Mouse (Mus musculus) left cerebral cortex, postnatal 25 days (tissue): ENCODE results near the gene Myo18a. TPM values are rescaled to one million over a fixed set of nuclear protein-coding genes. Genes with fewer than 3 reads are reported as not detected.

Experiments used
- DNase-seq, 2 experiments: peaks; one replicate each; pipeline ENCODE4 v3.0.0; 2022; ENCODE audit warnings: low spot score in 2 of 2, mixed read lengths in 1 of 2
- intact Hi-C: fragments of 180-260 bp; cut with DNase I; formaldehyde crosslinking; loops from one replicate; pipeline ENCODE4 v1.15.1; 2025
- total RNA-seq, 2 experiments: library from RNA; stranded (reverse); gene quantifications; 2 replicates each; pipeline ENCODE4 v1.2.3; 2021

The Myo18a gene
- total RNA-seq, 2 experiments from 2014 or later, result 156 to 157 TPM

GRCm38 (mm10) chr11:77885246-77885575 lies 122.2 kb downstream of the Myo18a start:
- intact Hi-C loops, result no loop called here
- no peak for DNase-seq

DNA sequence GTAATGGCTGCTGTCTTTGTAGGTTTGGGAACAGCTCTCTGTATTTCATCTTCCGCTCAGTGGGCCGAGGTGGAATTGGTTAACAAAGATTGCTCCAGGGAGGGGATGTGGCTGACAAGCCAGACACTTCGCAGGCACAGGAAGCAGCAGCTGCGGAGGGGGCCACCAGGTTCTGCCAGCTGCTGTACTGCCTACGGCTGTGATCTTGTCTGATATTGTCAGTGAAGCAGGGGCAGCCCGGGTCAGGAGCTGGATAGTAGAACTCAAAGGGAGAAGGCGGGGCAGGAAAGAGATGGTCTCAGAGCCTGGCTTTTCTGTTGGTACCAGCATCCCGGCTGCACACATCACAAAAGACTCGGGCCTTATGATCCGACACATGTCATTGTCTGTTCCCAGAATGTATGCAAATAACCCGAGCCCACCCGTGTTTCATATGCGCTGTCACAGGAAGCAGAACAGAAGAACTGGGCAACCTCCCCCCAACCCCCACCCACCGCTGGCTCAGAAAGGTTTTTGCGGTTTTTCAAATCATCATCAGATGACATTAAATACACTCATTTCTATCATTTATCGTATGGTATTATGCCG lies 124.4 kb downstream of the Myo18a start:
- intact Hi-C loops, result no loop called here
- DNase-seq, result peak in 1 of 2 experiments; percentile 64

DNA sequence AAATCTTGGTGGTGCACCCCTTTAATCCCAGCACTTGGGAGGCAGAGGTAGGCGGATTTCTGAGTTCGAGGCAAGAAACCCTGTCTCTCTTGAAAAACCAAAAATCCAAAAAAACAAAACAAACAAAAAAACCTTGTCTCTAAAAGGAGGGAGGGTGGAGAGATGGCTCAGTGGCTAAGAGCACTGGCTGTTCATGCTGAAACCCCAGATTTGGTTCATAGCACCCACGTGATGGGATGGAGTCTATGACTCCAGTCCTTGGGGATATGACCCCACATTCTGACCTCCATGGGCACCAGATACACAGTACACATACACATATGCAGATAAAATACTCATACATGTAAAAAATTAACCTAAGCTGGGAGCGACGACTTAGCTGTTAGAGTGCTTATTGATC lies 125.8 kb downstream of the Myo18a start:
- DNase-seq, result no peak
- intact Hi-C loops, result no loop called here

DNA sequence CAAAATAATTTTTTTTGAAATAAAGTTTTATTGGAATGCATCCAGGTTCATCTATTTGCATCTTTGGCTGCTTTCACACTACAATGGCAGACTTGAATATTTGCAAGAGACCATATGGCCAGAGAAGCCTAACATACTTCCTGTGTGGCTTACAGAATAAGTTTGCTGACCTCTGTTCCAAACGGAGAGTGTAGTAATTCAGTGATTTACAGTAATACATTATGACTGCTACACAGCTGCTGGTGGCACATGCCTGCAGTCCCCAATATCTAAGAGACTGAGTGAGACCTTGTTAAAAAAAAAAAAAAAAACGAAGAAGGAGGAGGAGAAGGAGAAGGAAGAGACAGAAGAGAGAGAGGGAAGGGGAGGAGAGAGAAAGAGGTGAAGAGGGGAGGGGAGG lies 126.4 kb downstream of the Myo18a start:
- intact Hi-C loops, result no loop called here
- DNase-seq, result no peak

DNA sequence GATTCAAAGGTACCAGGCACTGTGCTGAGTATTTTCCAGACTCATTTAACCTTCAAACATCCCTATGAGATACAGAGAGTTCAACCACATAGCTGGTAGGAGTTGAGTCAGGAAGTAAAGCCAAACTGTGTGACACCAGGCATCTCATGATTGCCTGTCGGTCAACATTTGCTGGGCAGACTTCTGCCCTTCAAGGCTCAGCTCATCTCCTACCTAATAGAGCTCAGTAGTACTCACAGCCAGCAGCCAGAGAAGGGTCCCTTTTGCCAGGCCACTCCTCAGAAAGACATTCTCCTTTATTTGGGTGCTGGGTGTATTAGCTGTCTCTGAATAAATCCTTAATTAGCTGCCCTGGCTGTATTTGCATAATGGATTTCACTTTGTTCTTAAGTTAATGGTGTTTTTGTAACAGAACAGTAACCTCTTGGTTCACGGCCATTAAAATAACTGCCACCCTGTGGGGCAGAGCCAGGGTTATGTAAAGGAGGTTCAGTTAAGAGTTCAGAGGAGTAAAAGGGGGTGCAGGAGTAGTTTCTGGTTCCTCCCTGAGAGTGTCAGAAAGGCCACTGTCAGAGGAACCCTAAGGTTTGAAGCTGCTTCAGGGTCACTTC lies 127.7 kb downstream of the Myo18a start:
- intact Hi-C loops, result no loop called here

DNA sequence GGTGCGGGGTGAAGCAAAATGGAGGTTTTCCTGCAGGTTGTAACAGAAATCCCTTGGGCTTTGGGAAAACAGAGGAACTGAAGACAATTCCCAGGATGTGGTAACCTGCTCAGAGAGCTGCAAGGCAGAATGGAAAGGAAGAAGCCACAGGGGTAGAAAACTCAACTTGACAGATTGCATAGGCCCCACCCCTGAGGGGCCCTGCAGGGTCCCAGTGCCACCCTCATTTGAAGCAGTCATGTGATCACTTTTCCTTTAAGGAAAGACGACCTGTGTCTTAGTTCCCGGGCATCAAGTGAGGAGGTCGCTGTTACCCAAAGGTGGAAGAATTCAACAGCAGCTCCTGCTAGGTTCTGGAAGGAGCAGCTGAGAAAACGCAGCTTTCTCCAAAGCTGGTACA lies 129.8 kb downstream of the Myo18a start:
- intact Hi-C loops, result no loop called here
- DNase-seq, result no peak

More for the DNA sequence above, 127.7 kb downstream of the Myo18a start:
- DNase-seq, result no peak

GRCm38 (mm10) chr11:77893283-77893682 lies 130.2 kb downstream of the Myo18a start:
- no peak for DNase-seq
- intact Hi-C loops, result no loop called here

DNA sequence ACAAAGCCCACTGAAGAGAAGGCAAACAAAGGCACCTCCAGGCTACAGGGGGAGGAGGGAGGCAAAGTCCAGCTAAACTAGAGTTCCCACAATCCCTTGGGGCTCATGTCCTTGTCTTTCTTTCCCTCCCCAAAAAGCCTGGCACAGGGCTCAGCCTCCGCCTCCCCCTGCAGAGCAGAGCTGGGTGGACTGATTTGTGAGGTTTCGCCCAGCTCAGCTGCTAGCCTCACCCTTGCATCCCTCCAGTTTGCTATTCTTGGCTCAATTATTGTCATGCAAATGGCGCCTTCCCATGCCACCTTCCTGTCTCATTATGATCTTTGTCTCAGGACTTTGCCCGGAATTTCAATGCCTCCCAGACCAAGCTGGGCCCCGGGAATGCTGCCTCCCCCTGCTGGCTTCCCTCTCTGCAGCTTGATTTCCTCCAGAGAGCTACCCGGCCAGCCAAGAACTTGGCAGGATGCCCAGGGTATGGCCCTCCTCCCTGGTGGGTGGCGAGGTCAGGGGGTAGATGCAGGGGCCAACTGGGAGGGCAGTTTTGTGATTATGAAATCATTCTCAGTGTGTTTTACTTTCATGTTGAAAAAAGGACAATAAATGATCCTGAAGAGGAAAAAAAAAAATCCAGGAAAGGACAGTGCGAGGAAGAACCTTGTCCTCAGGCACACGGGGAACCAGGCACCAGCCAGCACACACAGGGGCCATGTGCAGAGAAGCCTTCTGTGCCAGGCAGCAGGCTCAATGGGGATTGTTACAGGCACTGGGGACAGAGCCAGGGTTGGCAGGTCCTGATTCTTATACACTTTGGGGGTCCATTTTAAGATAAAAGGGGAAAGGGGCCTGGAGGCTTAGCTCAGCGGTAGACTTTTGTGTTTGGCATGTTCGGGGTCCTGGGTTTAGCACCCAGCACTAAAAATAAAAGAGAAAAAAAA lies 131.0 kb downstream of the Myo18a start, which contains the start of gene Pipox:
Pipox (minus strand) TSS at position 310 of the 932 bp plus-strand sequence.
- peak; percentile 74 to 77 for DNase-seq
- intact Hi-C loops, result loop anchor here (2.0 kb wide), 1 partner anchor 37 kb away; the partner anchor contains the start of gene Sez6

DNA sequence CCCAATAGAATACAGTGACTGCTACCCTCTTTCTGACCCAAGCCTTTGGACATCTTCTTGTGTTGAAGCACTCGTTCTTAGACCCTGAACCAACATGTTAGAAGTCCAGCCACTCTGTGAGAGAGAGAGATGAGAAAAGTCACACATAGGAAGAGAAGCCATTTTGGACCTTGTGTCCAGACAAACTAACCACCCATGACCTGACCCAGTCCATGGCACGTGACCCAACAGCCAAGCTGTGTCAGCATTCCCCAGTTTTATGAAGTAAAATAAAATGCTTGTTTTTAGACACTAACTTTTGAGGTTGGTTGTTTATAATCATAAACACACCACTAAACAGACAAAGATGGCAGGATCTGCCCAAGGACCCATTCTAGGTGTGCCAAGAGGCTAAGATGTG lies 131.9 kb downstream of the Myo18a start:
- no peak for DNase-seq
- intact Hi-C loops, result loop anchor here (2.0 kb wide), 1 partner anchor 36 kb away; the partner anchor contains the start of gene Sez6

DNA sequence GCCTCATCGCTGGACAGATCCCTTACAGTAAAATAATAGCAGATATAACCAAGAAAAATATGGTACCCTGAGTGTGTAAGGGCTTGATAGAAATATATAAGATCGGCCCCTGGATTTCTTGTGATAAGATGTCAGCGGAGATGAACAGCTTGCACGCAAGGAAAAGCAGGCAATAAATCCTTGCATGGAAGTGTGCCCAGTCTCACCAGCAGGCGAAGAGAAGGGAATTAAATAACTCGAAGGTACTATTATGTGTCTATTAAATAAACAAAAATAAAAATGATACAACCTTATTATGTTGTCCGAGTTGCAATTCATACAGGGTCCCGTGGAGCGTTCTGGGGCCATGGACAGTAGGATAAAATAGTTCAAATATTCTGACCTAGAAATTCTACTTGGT lies 133.0 kb downstream of the Myo18a start:
- DNase-seq, result no peak
- intact Hi-C loops, result no loop called here

GRCm38 (mm10) chr11:77896480-77896819 lies 133.4 kb downstream of the Myo18a start:
- DNase-seq, result no peak
- intact Hi-C loops, result no loop called here

DNA sequence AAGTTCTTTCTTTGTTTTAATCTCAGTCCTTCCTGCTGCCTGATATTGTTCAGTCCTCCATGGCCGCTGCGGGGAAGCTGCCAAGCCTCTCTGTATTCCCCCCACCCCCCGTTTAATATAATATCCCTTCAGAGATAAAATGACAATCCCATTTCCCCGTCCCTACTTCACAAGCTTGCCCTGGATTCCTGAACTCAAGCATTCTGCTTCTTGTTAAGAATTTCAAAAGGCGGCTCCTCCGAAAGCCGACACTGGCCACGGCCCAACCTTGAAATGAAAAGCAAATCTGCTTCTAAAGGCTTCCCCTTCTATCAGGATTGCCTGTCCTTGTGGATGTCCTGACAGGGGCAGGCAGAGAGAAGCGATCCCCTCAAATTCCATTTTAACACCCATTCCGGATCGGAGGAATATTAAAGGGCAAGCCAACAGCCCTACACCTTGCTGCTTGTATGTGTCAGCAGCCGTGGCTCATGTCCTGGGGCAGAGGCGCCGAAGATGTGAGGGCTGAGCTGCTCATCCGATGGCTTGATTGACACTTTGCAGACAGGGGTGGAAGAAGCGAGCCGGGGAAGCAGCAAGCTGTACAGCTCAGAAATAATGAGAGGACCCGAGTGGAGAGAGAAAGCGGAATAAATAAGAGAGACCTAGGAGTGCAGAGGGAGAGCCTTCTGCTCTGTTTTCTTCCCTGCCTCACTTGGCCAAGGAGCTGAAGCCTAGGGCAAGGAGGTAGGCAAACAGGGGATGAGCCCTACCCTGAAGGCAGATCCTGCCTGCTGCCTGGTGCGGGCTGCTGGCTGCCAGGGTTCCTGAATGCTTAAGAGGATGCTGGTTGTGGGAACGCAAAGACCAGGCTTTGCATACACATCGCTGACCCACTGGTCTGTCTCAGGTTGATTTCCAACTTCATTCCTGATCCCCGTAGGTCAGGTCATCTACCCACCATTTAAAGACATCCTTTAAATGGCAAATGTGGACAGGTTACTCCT lies 134.1 kb downstream of the Myo18a start:
- no peak for DNase-seq
- intact Hi-C loops, result no loop called here

- no peak for DNase-seq
- intact Hi-C loops, result loop anchor here (5.0 kb wide), 1 partner anchor 52 kb away; no protein-coding TSS in a partner anchor
Measured at GRCm38 (mm10) chr11:77900187-77900586, 137.1 kb downstream of the Myo18a start.

- DNase-seq, result no peak
- intact Hi-C loops, result loop anchor here (5.0 kb wide), 1 partner anchor 52 kb away; no protein-coding TSS in a partner anchor
Measured at GRCm38 (mm10) chr11:77900696-77901095, 137.7 kb downstream of the Myo18a start.

- intact Hi-C loops, result loop anchor here (5.0 kb wide), 1 partner anchor 51 kb away; no protein-coding TSS in a partner anchor
- no peak for DNase-seq
Measured at GRCm38 (mm10) chr11:77901366-77901765, 138.3 kb downstream of the Myo18a start.

DNA sequence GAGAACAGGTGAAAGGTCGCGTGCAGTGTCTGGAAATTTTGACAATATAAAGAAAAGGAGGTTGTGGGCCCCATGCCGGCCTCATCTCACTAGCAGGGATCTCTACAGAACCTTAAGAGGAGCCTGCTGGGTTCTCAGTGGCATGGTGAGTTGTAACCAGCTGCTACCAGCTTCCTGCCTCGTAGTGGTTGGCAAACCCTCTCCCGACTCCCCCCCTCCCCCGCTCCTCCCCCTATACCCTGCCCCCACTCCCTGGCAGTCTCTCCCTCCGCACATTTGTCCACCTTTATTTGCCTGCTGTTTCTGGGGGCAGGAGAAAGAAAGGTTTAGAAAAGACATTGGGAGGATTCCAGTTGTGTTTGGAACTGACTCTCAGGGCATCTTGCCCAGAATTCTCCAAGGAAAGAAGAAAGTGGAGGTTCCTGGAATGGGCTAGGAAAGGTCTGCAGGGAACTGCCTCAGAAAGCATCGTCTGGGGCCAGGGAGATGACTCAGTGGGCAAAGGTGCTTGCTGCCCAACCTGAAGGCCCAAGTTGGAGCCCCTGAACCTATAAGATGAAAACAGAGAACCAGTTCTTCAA lies 138.8 kb downstream of the Myo18a start:
- intact Hi-C loops, result loop anchor here (5.0 kb wide), 1 partner anchor 50 kb away; no protein-coding TSS in a partner anchor
- peak in 1 of 2 experiments; percentile 66 for DNase-seq

GRCm38 (mm10) chr11:77903761-77904160 lies 140.7 kb downstream of the Myo18a start:
- no peak for DNase-seq
- intact Hi-C loops, result loop anchor here (5.0 kb wide), 1 partner anchor 49 kb away; no protein-coding TSS in a partner anchor

DNA sequence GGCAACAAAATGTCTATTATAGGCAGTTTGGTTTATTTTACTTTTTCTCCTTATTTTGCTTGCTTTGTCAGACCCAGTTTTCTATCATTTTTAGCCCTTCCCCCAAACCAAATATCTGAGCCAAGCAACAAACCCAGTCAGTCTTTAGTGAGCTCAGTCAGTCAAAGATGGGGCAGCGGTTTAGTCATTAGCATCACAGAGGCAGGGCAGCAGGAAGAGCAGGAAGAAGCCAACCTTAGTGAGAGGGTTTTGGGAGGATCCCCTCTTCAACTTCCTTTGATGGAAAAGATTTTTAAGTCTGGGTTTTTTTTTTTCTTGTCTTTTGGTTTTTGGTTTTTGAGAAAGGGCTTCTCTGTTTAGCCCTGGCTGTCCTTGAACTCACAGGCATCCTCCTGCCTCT lies 141.7 kb downstream of the Myo18a start:
- intact Hi-C loops, result loop anchor here (5.0 kb wide), 1 partner anchor 48 kb away; no protein-coding TSS in a partner anchor
- DNase-seq, result no peak
